ENCODE assay signal across 39 mouse cellular contexts in genomic region chr16:10812865-10813371, GRCm38 (mm10). TPM values are rescaled to one million over a fixed set of nuclear protein-coding genes. Genes with fewer than 3 reads are reported as not detected.
A peak's percentile ranks its signal among the peaks of the same experiment; 100 is the strongest.
DNase-seq lines count a peak whose midpoint lies in the region; ATAC-seq and TF ChIP-seq lines count a peak whose summit lies in the region.
"Had no signal": no experiment of that assay in that cellular context is flagged by ENCODE, and none has a peak within 500 bp of the region (broad histone marks: within the 10 kb centered on the region; RNA-seq: fewer than 3 reads in every experiment).

Gene Gm11172, plus strand, starts transcription at chr16:10812915.

- H3K9ac ChIP-seq in hindbrain, postnatal 0 days (replicated peaks; ENCODE audit: low read length) = 0 out of 2 replicates have a peak within 1 kb of the TSS, but pooled peaks have one; percentile 13
- no peak within 1 kb of the TSS for H3K9ac ChIP-seq in hindbrain, embryonic 11.5 days (ENCODE audit: low read depth, low read length)
- no peak within 1 kb of the TSS for H3K9ac ChIP-seq in forebrain, embryonic 14.5 days (ENCODE audit: low read length)
- H3K9ac ChIP-seq: embryonic facial prominence, embryonic 12.5 days; heart, embryonic 13.5 days; liver, embryonic 15.5 days; lung, embryonic 14.5 days; stomach, embryonic 15.5 days had no signal

- no peaks in the 10 kb centered on the region for H3K36me3 ChIP-seq in hindbrain, postnatal 0 days (ENCODE audit: insufficient read depth, low read length)
- H3K36me3 ChIP-seq in hindbrain, embryonic 11.5 days (ENCODE audit: control insufficient read depth, insufficient read depth, low read length) = no peaks in the 10 kb centered on the region
- H3K36me3 ChIP-seq in forebrain, embryonic 14.5 days (ENCODE audit: control insufficient read depth, insufficient read depth, low read length) = no peaks in the 10 kb centered on the region
- H3K36me3 ChIP-seq: embryonic facial prominence, embryonic 12.5 days; heart, embryonic 13.5 days; hindbrain, embryonic 10.5 days; liver, embryonic 15.5 days; stomach, embryonic 15.5 days had no signal

- H3K9me3 ChIP-seq in hindbrain, postnatal 0 days (ENCODE audit: low read length) = no peaks in the 10 kb centered on the region
- H3K9me3 ChIP-seq in hindbrain, embryonic 11.5 days (ENCODE audit: control insufficient read depth, low read length) = no peaks in the 10 kb centered on the region
- no peaks in the 10 kb centered on the region for H3K9me3 ChIP-seq in forebrain, embryonic 14.5 days (replicated peaks; ENCODE audit: control insufficient read depth, low read length)
- H3K9me3 ChIP-seq: embryonic facial prominence, embryonic 12.5 days; heart, embryonic 13.5 days; hindbrain, embryonic 10.5 days; liver, embryonic 15.5 days; stomach, embryonic 15.5 days had no signal

- no peak for DNase-seq in hindbrain, postnatal 0 days (ENCODE audit: low spot score)
- DNase-seq in hindbrain, embryonic 11.5 days (ENCODE audit: low spot score) = no peak
- peak; percentile 37 for DNase-seq in thymus, postnatal 25 days
- no peak for DNase-seq in thymus, postnatal 4 days
- DNase-seq in forebrain, embryonic 14.5 days (ENCODE audit: low spot score) = no peak
- DNase-seq in adrenal gland, adult 18-20 months (ENCODE audit: low spot score in 2 of 2) = no peak
- DNase-seq in embryo, embryonic 11 days = no peak
- DNase-seq: adrenal gland, adult 2 months; adrenal gland, postnatal 36 days; cerebellum, adult 18-20 months; cerebellum, postnatal 10 days; heart, postnatal 10 days; kidney, adult 9 months; kidney, postnatal 10 days; lung, embryonic 14.5 days; lung, postnatal 14 days; right cerebral cortex, postnatal 25 days had no signal

- H3K4me3 ChIP-seq in hindbrain, postnatal 0 days (ENCODE audit: low read length) = no peak within 1 kb of the TSS
- H3K4me3 ChIP-seq in hindbrain, embryonic 11.5 days (ENCODE audit: low read depth, low read length) = no peak within 1 kb of the TSS
- no peak within 1 kb of the TSS for H3K4me3 ChIP-seq in forebrain, embryonic 14.5 days (ENCODE audit: low read depth, low read length)
- H3K4me3 ChIP-seq: embryonic facial prominence, embryonic 12.5 days; heart, embryonic 13.5 days; hindbrain, embryonic 10.5 days; liver, embryonic 15.5 days; myocyte; stomach, embryonic 15.5 days had no signal

- no peak for ATAC-seq in hindbrain, postnatal 0 days
- no peak for ATAC-seq in hindbrain, embryonic 11.5 days (ENCODE audit: low FRiP score)
- ATAC-seq in inflammation-experienced regulatory T-cells, adult 6 months = peak; percentile 32
- ATAC-seq in forebrain, embryonic 14.5 days = no peak
- ATAC-seq: forebrain, embryonic 16.5 days; hindbrain, embryonic 16.5 days; intestine, postnatal 0 days had no signal

- WGBS in hindbrain, postnatal 0 days = 85% methylated on average over 2 of the region's 2 CpGs
- 95% methylated on average over 2 of the region's 2 CpGs for WGBS in hindbrain, embryonic 11.5 days
- 89% methylated on average over 2 of the region's 2 CpGs for WGBS in forebrain, embryonic 14.5 days

- H3K27me3 ChIP-seq in hindbrain, postnatal 0 days (ENCODE audit: insufficient read depth, low read length) = no peaks in the 10 kb centered on the region
- H3K27me3 ChIP-seq in hindbrain, embryonic 11.5 days (ENCODE audit: control insufficient read depth, insufficient read depth, low read length) = no peaks in the 10 kb centered on the region
- no peaks in the 10 kb centered on the region for H3K27me3 ChIP-seq in forebrain, embryonic 14.5 days (replicated peaks; ENCODE audit: control insufficient read depth, insufficient read depth, low read length)
- H3K27me3 ChIP-seq: embryonic facial prominence, embryonic 12.5 days; stomach, embryonic 15.5 days had no signal

- H3K4me1 ChIP-seq in hindbrain, postnatal 0 days (ENCODE audit: insufficient read depth, low read length) = no peaks in the 10 kb centered on the region
- H3K4me1 ChIP-seq in hindbrain, embryonic 11.5 days (replicated peaks; ENCODE audit: control insufficient read depth, insufficient read depth, low read length) = no peaks in the 10 kb centered on the region
- no peaks in the 10 kb centered on the region for H3K4me1 ChIP-seq in forebrain, embryonic 14.5 days (ENCODE audit: control insufficient read depth, insufficient read depth, low read length)
- H3K4me1 ChIP-seq: embryonic facial prominence, embryonic 12.5 days; hindbrain, embryonic 10.5 days; stomach, embryonic 15.5 days had no signal

- no peak within 1 kb of the TSS for H3K27ac ChIP-seq in hindbrain, postnatal 0 days
- no peak within 1 kb of the TSS for H3K27ac ChIP-seq in hindbrain, embryonic 11.5 days (ENCODE audit: low read depth, low read length)
- no peak within 1 kb of the TSS for H3K27ac ChIP-seq in forebrain, embryonic 14.5 days (ENCODE audit: low read depth, low read length)
- H3K27ac ChIP-seq: embryonic facial prominence, embryonic 12.5 days; heart, embryonic 13.5 days; hindbrain, embryonic 10.5 days; liver, embryonic 15.5 days; stomach, embryonic 15.5 days had no signal

- H3K4me2 ChIP-seq in hindbrain, postnatal 0 days (ENCODE audit: low read depth, low read length) = no peak within 1 kb of the TSS
- no peak within 1 kb of the TSS for H3K4me2 ChIP-seq in hindbrain, embryonic 11.5 days (replicated peaks; ENCODE audit: low read depth, low read length)
- no peak within 1 kb of the TSS for H3K4me2 ChIP-seq in forebrain, embryonic 14.5 days (ENCODE audit: low read length)
- H3K4me2 ChIP-seq: embryonic facial prominence, embryonic 12.5 days; heart, embryonic 13.5 days; liver, embryonic 15.5 days; lung, embryonic 14.5 days; midbrain, embryonic 11.5 days; stomach, embryonic 15.5 days had no signal

- TF ChIP-seq CTCF in hindbrain, postnatal 0 days (IDR thresholded peaks at IDR 0.05; ENCODE audit: low read depth) = no peak

RNA-seq across cellular contexts. Expression of gene Gm11172, which starts in this region (rescaled TPM):
- not detected in 2 replicates for total RNA-seq in hindbrain, postnatal 0 days (2014; rRNA removed)
- not detected in 2 replicates for polyA plus RNA-seq in hindbrain, postnatal 0 days (2015; fragmentation: Nextera tagmentation; extraction: Ambion mirVana)
- polyA plus RNA-seq in hindbrain, embryonic 11.5 days (2014; fragmentation: Nextera tagmentation; extraction: Ambion mirVana) = not detected in 2 replicates
- polyA plus RNA-seq in inflammation-experienced regulatory T-cells, adult 6 months (2017; shearing (Covaris generic)) = not detected
- polyA plus RNA-seq in forebrain, embryonic 14.5 days (2014; fragmentation: Nextera tagmentation; extraction: Ambion mirVana) = not detected in 2 replicates
- not detected for total RNA-seq in adrenal gland, adult 18-20 months (2021)
- total RNA-seq: adrenal gland, adult 2 months; adrenal gland, postnatal 36 days; gastrocnemius, adult 8-10 months; gastrocnemius, postnatal 4 days; heart, adult 8-10 months; heart, postnatal 10 days; left cerebral cortex, postnatal 10 days; liver, adult 2 months; midbrain, postnatal 0 days had no signal
- polyA plus RNA-seq: adrenal gland, adult 2 months; brain, embryonic 14.5 days; C2C12; embryonic facial prominence, embryonic 12.5 days; forebrain, embryonic 16.5 days; heart, embryonic 13.5 days; hindbrain, embryonic 10.5 days; hindbrain, embryonic 16.5 days; intestine, postnatal 0 days; large intestine, adult 2 months; limb, embryonic 11.5 days; liver, adult 2 months; liver, embryonic 15.5 days; lung, embryonic 14.5 days; midbrain, embryonic 11.5 days; midbrain, postnatal 0 days; myocyte; neural tube, embryonic 14.5 days; stomach, embryonic 15.5 days had no signal

Comparison
In these comparisons a context has a peak if more than half of its experiments do, and no peak if none do; other contexts are left out.
1. Peak in ATAC-seq in inflammation-experienced regulatory T-cells, adult 6 months; RNA of the gene not detected or under 1 TPM.